Mouse (Mus musculus): ENCODE results near the gene Chic2.

- TF ChIP-seq POLR2A (IDR thresholded peaks at IDR 0.05; ENCODE audit: control insufficient read depth, extremely low read depth, insufficient read depth, low read length, poor library complexity): no peak
- no peak for TF ChIP-seq CTCF (IDR thresholded peaks at IDR 0.05; ENCODE audit: borderline replicate concordance, control insufficient read depth, extremely low read depth, insufficient read depth, low read length, poor library complexity)
Measured at GRCm38 (mm10) chr5:75073684-75074083, 29.1 kb upstream of the Chic2 start.
